Mouse (Mus musculus) gastrocnemius, postnatal 36 days (tissue): ENCODE measurements around the gene Sp1. TPM values are rescaled to one million over a fixed set of nuclear protein-coding genes. Genes with fewer than 3 reads are reported as not detected.

ENCODE experiments used
- DNase-seq, 2 experiments: peaks; one replicate each; pipeline ENCODE4 v3.0.0; 2022
- intact Hi-C: fragments of 180-260 bp; cut with DNase I; formaldehyde crosslinking; loops from one replicate; pipeline ENCODE4 v1.15.1; 2025
- long read RNA-seq, 2 experiments: library from polyadenylated mRNA; stranded (forward); transcript quantifications; one replicate each; pipeline ENCODE4 v2.0.0; 2021
- total RNA-seq, 2 experiments: library from RNA; stranded (reverse); gene quantifications; 2 replicates each; pipeline ENCODE4 v1.2.3; 2021

The Sp1 gene
- 10 to 100 TPM; 20.2 to 22.8 TPM for total RNA-seq
- long read RNA-seq, experiment 1, partial matches to known transcripts: 1 of 4 reads
- long read RNA-seq, experiment 1, other reads (novel, unspliced or antisense): 3 of 4 reads
- long read RNA-seq, experiment 2, partial matches to known transcripts: 0 of 2 reads
- long read RNA-seq, experiment 2, other reads (novel, unspliced or antisense): 2 of 2 reads

- intact Hi-C loops: no loop called here
- DNase-seq: peak; percentile 94 to 99
Measured at GRCm38 (mm10) chr15:102405489-102406195, at the start of gene Sp1. Gene Sp1, plus strand, starts transcription at chr15:102406143.

DNA sequence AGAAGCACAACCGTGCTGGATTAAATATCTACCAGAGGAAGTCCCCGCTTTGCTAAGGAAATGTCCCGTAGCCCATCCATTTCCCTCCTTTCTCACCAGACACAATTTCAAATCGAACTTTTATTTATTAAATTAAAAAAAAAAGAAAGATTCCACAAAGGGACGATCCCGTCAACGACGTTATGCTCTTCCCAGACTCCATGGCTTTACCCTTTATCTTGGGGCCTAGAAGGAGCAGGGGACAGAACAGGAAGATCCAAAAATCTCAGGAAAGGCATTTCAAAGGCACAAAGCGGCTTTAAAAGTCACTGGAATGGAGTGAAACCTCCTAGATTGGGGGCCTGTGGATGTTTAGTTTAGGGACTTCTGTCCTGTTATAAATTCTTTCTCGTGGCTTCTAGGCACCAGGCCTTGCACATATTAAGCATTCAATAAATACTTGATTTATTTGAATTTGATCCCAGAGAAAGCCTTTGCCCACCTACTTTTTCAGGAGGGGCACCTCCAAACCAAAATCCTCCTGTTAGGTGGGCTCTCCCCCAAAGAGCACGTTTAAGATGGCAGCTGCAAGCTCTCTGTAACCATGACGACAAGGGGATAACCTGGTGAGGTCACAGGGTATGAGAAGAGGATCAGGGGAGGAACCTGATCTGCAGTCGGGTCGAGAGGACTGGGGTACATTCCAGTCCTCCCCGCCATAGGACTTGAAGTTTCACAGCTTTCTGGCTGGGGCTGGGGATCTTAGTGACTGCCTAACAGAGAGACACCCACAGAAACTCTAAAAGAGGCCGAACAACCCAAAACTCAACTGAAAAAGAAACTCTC lies 49.2 kb upstream of the Sp1 start:
- intact Hi-C loops: no loop called here
- DNase-seq: no peak

- intact Hi-C loops: no loop called here
Measured at GRCm38 (mm10) chr15:102358126-102358525, 47.8 kb upstream of the Sp1 start.

DNA sequence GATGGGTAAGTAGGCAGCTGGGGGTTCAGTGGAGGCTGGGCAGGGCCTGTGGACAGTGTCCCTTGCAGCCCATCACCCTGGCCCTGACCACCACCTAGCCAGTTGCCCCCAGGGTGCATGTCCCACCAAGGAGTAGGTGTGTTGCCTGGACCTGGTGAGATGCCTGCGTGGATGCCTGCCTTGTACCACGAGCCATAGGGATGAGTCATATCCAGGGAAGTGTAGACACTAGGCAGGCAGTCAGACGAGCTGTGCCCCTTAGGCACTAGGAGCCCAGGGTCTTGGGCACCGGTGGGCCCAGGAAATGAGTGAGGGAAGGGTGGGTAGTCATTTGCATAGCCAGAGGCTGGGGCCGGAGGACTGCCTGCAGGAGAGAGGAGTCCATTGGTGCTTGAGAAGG lies 47.1 kb upstream of the Sp1 start:
- DNase-seq: no peak
- intact Hi-C loops: no loop called here

More at GRCm38 (mm10) chr15:102358126-102358525, 47.8 kb upstream of the Sp1 start:
- no peak for DNase-seq

- DNase-seq: no peak
- intact Hi-C loops: no loop called here
Measured at GRCm38 (mm10) chr15:102362648-102363047, 43.3 kb upstream of the Sp1 start.

- no peak for DNase-seq
- intact Hi-C loops: no loop called here
Measured at GRCm38 (mm10) chr15:102364678-102365077, 41.3 kb upstream of the Sp1 start.

DNA sequence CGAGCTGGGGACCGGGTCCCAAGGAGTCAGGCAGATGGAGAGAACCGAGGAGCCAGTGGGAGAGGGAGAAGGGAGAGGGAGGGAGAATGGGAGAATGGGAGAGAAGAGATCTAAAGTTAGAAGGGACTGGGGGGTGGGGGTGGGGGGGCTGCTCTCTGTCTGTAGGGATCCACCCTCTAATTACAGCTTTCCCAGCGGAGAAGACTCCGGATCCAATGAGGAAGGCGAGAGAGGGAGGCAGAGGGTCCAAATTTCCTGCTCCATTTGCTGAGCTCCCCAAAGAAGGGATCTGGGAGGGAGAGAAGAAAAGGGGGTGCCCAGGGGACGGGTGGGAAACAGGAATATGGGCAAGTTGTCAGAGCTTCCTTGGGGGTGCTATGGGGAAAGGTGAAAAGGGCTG lies 39.7 kb upstream of the Sp1 start:
- intact Hi-C loops: no loop called here
- DNase-seq: no peak

- DNase-seq: no peak
- intact Hi-C loops: no loop called here
Measured at GRCm38 (mm10) chr15:102366733-102367344, 39.1 kb upstream of the Sp1 start, which contains the start of gene Sp7. Gene Sp7, minus strand, starts transcription at chr15:102367182.

DNA sequence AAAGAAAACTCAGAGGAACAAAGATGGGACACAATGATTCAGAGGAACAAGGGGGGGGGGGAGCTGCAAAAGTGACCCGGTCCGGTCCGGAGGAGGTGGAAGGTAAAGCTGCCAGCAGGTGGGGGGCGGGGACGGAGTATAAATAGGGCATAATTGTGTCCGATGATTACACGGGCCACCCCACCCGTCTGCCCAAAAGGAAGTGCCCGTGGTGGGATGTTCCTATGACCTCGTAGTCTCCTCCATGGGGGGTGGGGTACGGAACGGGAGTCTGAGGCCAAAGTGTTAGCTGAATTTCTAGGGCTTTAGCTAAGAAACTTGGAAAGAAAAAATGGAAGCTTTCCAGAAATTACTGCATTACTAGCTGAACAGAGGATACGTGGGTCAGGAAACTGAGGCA lies 36.0 kb upstream of the Sp1 start:
- intact Hi-C loops: no loop called here
- DNase-seq: no peak

DNA sequence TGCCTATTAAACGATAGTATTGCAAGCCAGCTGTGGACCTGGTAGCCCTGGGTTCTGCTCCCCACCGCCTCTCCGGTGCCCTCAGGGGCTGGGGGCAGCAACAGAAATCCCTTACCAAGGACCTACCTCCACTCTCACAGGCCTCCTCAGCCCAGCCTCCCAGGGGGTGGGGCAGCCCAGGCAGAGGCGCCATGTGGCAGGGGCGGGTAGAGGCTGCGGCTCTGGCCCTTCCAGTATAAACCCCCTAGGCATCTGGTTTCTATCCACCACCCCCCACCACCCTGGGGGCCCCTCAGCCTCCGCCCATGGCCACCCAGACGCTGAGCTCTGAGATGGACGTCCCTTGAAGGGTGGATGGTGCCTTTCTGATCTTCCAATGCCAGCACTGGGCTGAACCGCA lies 35.2 kb upstream of the Sp1 start:
- DNase-seq: no peak
- intact Hi-C loops: no loop called here

DNA sequence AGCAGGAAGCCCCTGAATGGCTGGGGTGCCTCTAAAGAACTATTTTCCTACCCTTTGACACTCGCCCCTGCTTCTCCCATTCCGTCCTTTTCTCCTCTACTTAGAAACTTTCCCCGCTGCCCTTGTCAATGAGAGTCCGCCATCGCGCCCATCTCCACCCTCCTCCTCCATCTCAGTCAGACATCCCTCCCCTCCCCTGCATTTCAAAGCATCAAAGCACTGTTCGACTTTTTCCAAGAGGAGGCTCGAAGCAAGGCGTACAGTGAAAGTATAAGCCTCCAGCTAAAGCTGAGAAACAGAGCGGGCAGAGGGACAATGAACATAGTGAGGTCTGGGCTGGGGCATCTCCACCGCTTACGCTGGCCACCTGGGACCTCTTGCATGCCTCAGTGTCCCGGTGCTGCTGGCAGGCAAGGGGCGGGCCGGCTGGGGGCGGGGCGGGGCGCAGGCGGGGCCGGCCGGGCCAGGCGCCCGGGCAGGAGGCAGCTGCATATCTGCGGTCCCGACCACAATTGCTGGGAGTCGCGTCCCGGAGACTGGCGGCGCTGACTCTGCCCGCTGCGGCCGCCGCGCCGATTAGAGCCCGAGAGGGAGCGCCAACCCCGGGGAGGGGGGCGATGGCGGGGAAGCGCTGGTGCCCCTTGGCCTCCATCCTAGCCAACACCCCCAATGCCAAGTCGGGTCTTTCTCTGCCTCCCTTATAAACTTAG lies 29.3 kb upstream of the Sp1 start:
- intact Hi-C loops: loop anchor here (2.0 to 5.0 kb wide), 2 partner anchors 26 to 34 kb away; partner anchors contain the start of gene Aaas
- peak in 1 of 2 experiments; percentile 67 for DNase-seq

GRCm38 (mm10) chr15:102377163-102377543 lies 28.8 kb upstream of the Sp1 start:
- DNase-seq: peak; percentile 84 to 90
- intact Hi-C loops: loop anchor here (2.0 to 5.0 kb wide), 2 partner anchors 26 to 35 kb away; partner anchors contain the start of gene Aaas

DNA sequence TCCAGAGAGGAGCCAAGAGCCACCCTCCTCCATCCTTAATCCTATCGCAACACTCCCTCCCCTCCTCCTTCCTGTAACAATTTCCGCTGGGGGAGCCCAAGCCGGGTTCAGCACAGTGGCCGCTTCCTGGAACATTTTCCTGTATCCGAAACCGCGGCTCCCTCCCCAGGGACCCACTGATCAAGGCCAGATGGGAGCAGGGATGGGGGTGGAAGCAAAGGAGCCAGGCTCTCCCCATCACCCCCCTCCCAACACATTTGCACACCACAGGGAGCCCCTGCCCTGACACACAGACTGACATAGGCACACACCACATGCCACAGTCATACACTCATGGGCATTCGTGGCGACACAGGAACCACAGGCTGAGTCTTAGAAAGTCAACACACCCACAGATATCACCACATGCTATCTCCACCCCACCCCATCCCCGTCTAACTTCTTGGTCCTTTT lies 28.1 kb upstream of the Sp1 start:
- peak; percentile 65 to 67 for DNase-seq

DNA sequence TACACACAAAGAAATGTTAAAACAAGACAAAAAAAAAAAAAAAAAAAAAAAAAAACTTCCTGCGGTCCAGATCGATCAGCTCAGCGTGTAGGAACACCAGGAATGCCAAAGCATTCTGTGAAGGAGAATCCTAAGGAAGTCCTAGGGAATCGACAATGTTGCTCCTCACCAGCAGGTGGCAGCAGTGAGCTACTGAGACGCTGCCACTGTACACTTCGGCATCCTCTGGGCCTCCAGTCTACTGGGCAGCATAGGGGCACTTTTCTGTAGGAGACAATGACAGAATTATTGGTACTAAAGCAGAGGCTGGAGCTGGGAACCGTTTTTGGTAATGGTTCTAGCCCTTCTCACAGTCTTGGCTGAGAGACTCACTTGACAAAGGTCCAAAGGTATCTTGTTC lies 24.4 kb upstream of the Sp1 start:
- intact Hi-C loops: no loop called here
- peak; percentile 80 to 81 for DNase-seq

More for the DNA sequence above, 28.1 kb upstream of the Sp1 start:
- intact Hi-C loops: loop anchor here (2.0 to 5.0 kb wide), 2 partner anchors 27 to 36 kb away; partner anchors contain the start of gene Aaas

GRCm38 (mm10) chr15:102383671-102384070 lies 22.3 kb upstream of the Sp1 start:
- DNase-seq: no peak
- intact Hi-C loops: loop anchor here (2.0 kb wide), 1 partner anchor 63 kb away; no protein-coding TSS in a partner anchor

DNA sequence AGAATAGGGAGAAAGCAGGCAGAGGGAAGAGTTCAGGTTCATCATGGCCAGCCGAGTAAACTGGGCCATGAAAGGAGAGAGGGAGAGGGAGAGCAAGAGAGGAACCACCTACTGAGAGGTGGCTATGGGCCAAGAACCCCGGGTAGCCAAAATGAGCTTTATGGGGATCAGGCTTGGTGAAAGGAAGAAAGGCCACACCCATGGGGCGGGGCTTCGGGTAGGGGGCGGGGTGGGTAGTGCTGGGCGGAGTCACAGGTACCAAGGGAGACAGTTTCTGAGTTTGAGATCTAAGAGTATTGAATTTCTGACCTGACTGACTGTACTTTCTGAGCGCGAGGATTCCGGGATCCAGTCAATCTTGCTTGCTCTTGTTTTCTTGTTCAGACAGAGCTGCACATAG lies 19.3 kb upstream of the Sp1 start:
- no peak for DNase-seq
- intact Hi-C loops: no loop called here

DNA sequence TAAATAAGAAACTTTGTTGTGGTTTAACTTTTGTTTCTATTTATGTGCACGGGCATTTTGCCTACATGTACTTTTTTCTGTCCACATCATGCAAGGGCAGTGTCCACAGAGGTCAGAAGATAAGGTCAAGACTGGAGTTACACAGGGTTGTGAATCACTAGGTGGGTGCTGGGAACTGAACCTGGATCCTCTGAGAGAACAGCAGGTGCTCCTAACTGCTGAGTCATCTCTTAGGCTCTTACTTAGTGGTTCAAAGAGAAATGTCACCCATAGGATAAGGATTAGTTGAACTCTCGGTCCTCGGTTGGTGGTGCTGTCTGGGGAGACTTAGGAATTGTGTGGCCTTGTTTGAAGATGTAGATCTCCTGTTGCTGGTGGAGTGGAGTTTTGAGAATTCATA lies 17.0 kb upstream of the Sp1 start:
- DNase-seq: no peak
- intact Hi-C loops: no loop called here

- intact Hi-C loops: no loop called here
- no peak for DNase-seq
Measured at GRCm38 (mm10) chr15:102392520-102392919, 13.4 kb upstream of the Sp1 start.

DNA sequence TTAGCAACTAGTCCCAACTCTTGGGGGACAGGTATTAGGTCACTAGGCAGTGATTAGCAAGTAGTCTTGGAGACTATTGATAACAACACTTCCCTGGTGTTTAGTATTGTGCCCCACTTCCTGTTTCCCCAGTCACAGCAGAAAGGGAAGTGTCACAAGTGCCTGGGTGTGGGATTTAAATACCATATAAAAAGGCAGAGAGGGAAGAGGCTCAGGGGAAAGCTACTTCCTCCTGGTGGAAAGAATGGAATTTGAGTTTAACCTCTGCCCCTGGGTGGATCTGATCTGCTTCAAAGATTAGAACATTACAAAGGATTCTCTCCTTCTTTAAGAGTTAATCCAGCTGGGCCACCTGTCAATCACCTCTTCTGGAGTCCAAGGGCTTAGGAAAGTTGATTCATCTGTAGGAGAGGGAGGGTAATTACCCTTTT lies 12.3 kb upstream of the Sp1 start:
- intact Hi-C loops: no loop called here
- no peak for DNase-seq

DNA sequence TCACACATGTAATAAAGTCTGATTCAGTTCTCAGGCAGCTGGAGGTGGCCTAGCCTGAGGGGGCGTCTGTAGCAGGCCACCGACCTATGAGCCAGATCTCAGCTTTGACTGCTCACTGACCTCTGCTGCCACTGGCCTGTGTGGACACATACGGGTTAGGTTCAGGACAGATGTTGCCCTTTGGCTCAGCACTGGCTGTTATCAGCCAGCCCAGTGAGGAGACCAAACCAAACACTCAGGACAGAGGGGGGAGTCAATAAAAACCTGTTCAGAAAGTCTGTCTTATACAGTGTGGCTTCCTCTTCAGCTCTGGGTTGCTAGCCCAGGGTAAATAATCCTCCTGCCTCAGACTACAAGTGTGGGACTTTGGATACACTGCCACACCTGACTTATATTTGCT lies 10.9 kb upstream of the Sp1 start:
- peak in 1 of 2 experiments; percentile 24 for DNase-seq

More for the DNA sequence above, 10.9 kb upstream of the Sp1 start:
- intact Hi-C loops: no loop called here
